Mouse (Mus musculus): ENCODE data around the gene Plekha8. TPM values are rescaled to one million over a fixed set of nuclear protein-coding genes. Genes with fewer than 3 reads are reported as not detected.

The Plekha8 gene
- polyA plus RNA-seq, 2 experiments: 1.7 to 2.6 TPM

GRCm38 (mm10) chr6:54600681-54601347, 5.9 kb downstream of the Plekha8 start:
- no peaks in the 10 kb centered on the region for H3K9me3 ChIP-seq (ENCODE audit: control insufficient read depth, low read length)
- no peak overlapping the region for H3K9ac ChIP-seq (replicated peaks)
- ATAC-seq (ENCODE audit: insufficient read depth) (no peak), DNase-seq (ENCODE audit: low read depth in 3 of 3, low spot score in 3 of 3) (no peak)
- TF ChIP-seq CTCF (IDR thresholded peaks at IDR 0.05; ENCODE audit: low read depth) (no peak), EP300 (IDR thresholded peaks at IDR 0.05; ENCODE audit: low read depth) (no peak)
- H3K4me1 ChIP-seq (replicated peaks; ENCODE audit: control insufficient read depth in 2 of 2, insufficient read depth in 2 of 2, low read length in 1 of 2): peaks cover 0 to 7% of the 10 kb centered on the region in 2 experiments; a peak in 2 of 4 replicates
- no peaks in the 10 kb centered on the region for H3K36me3 ChIP-seq (replicated peaks; ENCODE audit: control insufficient read depth, insufficient read depth, low read depth)
- H3K27ac ChIP-seq: no peak overlapping the region
- 0 out of 2 replicates have a peak, but pooled peaks cover under 1% of the 10 kb centered on the region for H3K27me3 ChIP-seq (ENCODE audit: control insufficient read depth, insufficient read depth, low read length)
- H3K4me3 ChIP-seq (ENCODE audit: insufficient read depth in 1 of 2, low read depth in 2 of 2, low read length in 2 of 2): no peak overlapping the region
- H3K4me2 ChIP-seq (ENCODE audit: low read depth): no peak overlapping the region
- 51% methylated on average over 5 of the region's 5 CpGs for WGBS (ENCODE audit: insufficient replicate concordance)

- Histone ChIP-seq H3K4me1 (replicated peaks; ENCODE audit: control insufficient read depth in 2 of 2, insufficient read depth in 2 of 2, low read length in 1 of 2) (peaks cover 0 to 7% of the 10 kb centered on the region in 2 experiments; a peak in 2 of 4 replicates), H3K9me3 (ENCODE audit: control insufficient read depth, low read length) (no peaks in the 10 kb centered on the region), H3K27ac (no peak overlapping the region), H3K27me3 (ENCODE audit: control insufficient read depth, insufficient read depth, low read length) (no peaks in the 10 kb centered on the region), H3K4me3 (ENCODE audit: insufficient read depth in 1 of 2, low read depth in 2 of 2, low read length in 2 of 2) (no peak overlapping the region), H3K9ac (replicated peaks) (no peak overlapping the region), H3K36me3 (replicated peaks; ENCODE audit: control insufficient read depth, insufficient read depth, low read depth) (no peaks in the 10 kb centered on the region), H3K4me2 (ENCODE audit: low read depth) (no peak overlapping the region)
- TF ChIP-seq CTCF (IDR thresholded peaks at IDR 0.05; ENCODE audit: low read depth) (no peak), EP300 (IDR thresholded peaks at IDR 0.05; ENCODE audit: low read depth) (no peak)
- ATAC-seq (ENCODE audit: insufficient read depth) (no peak), DNase-seq (ENCODE audit: low read depth in 3 of 3, low spot score in 3 of 3) (no peak)
- 72% methylated on average over 2 of the region's 2 CpGs for WGBS (ENCODE audit: insufficient replicate concordance)
Observed at GRCm38 (mm10) chr6:54602891-54603290, 8.0 kb downstream of the Plekha8 start.

- Histone ChIP-seq H3K9ac (replicated peaks) (no peak overlapping the region), H3K36me3 (replicated peaks; ENCODE audit: control insufficient read depth, insufficient read depth, low read depth) (no peaks in the 10 kb centered on the region), H3K27me3 (ENCODE audit: control insufficient read depth, insufficient read depth, low read length) (no peaks in the 10 kb centered on the region), H3K4me3 (ENCODE audit: insufficient read depth in 1 of 2, low read depth in 2 of 2, low read length in 2 of 2) (no peak overlapping the region), H3K27ac (no peak overlapping the region), H3K9me3 (ENCODE audit: control insufficient read depth, low read length) (no peaks in the 10 kb centered on the region), H3K4me1 (replicated peaks; ENCODE audit: control insufficient read depth in 2 of 2, insufficient read depth in 2 of 2, low read length in 1 of 2) (peaks cover 0 to 7% of the 10 kb centered on the region in 2 experiments; a peak in 2 of 4 replicates), H3K4me2 (ENCODE audit: low read depth) (no peak overlapping the region)
- no peak for DNase-seq (ENCODE audit: low read depth in 3 of 3, low spot score in 3 of 3)
- ATAC-seq (ENCODE audit: insufficient read depth): no peak
- TF ChIP-seq CTCF (IDR thresholded peaks at IDR 0.05; ENCODE audit: low read depth) (no peak), EP300 (IDR thresholded peaks at IDR 0.05; ENCODE audit: low read depth) (no peak)
- 91% methylated on average over 1 of the region's 1 CpGs for WGBS (ENCODE audit: insufficient replicate concordance)
Observed at GRCm38 (mm10) chr6:54604001-54604715, 9.2 kb downstream of the Plekha8 start.

GRCm38 (mm10) chr6:54606241-54606640, 11.3 kb downstream of the Plekha8 start:
- WGBS (ENCODE audit: insufficient replicate concordance): 44% methylated on average over 4 of the region's 4 CpGs
- TF ChIP-seq EP300 (IDR thresholded peaks at IDR 0.05; ENCODE audit: low read depth) (no peak), CTCF (IDR thresholded peaks at IDR 0.05; ENCODE audit: low read depth) (no peak)
- H3K9ac ChIP-seq (replicated peaks): no peak overlapping the region
- H3K4me1 ChIP-seq (replicated peaks; ENCODE audit: control insufficient read depth in 2 of 2, insufficient read depth in 2 of 2, low read length in 1 of 2): no peaks in the 10 kb centered on the region
- DNase-seq (ENCODE audit: low read depth in 3 of 3, low spot score in 3 of 3) (no peak), ATAC-seq (ENCODE audit: insufficient read depth) (no peak)
- no peaks in the 10 kb centered on the region for H3K27me3 ChIP-seq (ENCODE audit: control insufficient read depth, insufficient read depth, low read length)
- H3K27ac ChIP-seq: no peak overlapping the region
- no peak overlapping the region for H3K4me2 ChIP-seq (ENCODE audit: low read depth)
- H3K36me3 ChIP-seq (replicated peaks; ENCODE audit: control insufficient read depth, insufficient read depth, low read depth): no peaks in the 10 kb centered on the region
- H3K9me3 ChIP-seq (ENCODE audit: control insufficient read depth, low read length): no peaks in the 10 kb centered on the region
- no peak overlapping the region for H3K4me3 ChIP-seq (ENCODE audit: insufficient read depth in 1 of 2, low read depth in 2 of 2, low read length in 2 of 2)

GRCm38 (mm10) chr6:54617363-54617762, 22.5 kb downstream of the Plekha8 start:
- ATAC-seq (ENCODE audit: insufficient read depth): no peak

More at GRCm38 (mm10) chr6:54617363-54617762, 22.5 kb downstream of the Plekha8 start:
- no peaks in the 10 kb centered on the region for H3K36me3 ChIP-seq (replicated peaks; ENCODE audit: control insufficient read depth, insufficient read depth, low read depth)
- 67% methylated on average over 3 of the region's 3 CpGs for WGBS (ENCODE audit: insufficient replicate concordance)
- H3K4me1 ChIP-seq (replicated peaks; ENCODE audit: control insufficient read depth in 2 of 2, insufficient read depth in 2 of 2, low read length in 1 of 2): no peaks in the 10 kb centered on the region
- no peaks in the 10 kb centered on the region for H3K27me3 ChIP-seq (ENCODE audit: control insufficient read depth, insufficient read depth, low read length)
- no peak for TF ChIP-seq CTCF (IDR thresholded peaks at IDR 0.05; ENCODE audit: low read depth)
- TF ChIP-seq EP300 (IDR thresholded peaks at IDR 0.05; ENCODE audit: low read depth): no peak
- H3K9me3 ChIP-seq (ENCODE audit: control insufficient read depth, low read length): no peaks in the 10 kb centered on the region
- H3K9ac ChIP-seq (replicated peaks): no peak overlapping the region
- no peak overlapping the region for H3K27ac ChIP-seq
- no peak overlapping the region for H3K4me3 ChIP-seq (ENCODE audit: insufficient read depth in 1 of 2, low read depth in 2 of 2, low read length in 2 of 2)
- no peak overlapping the region for H3K4me2 ChIP-seq (ENCODE audit: low read depth)
- DNase-seq (ENCODE audit: low read depth in 3 of 3, low spot score in 3 of 3): no peak

Data from liver, embryonic 14.5 days (tissue).